Mouse (Mus musculus) adrenal gland (tissue): ENCODE measurements around the gene Gda.

Experiments used
- intact Hi-C: fragments of 180-260 bp; cut with DNase I; formaldehyde crosslinking; loops from one replicate; pipeline ENCODE4 v1.15.1; 2025
- long read RNA-seq, 2 experiments: library from polyadenylated mRNA; unstranded; transcript quantifications; one replicate each; pipeline ENCODE4 v2.0.0; 2020; ENCODE audit warnings: borderline replicate concordance in 1 of 2; ENCODE audit not compliant: insufficient replicate concordance in 1 of 2

The Gda gene
- long read RNA-seq, experiment 1, result 0 reads
- long read RNA-seq, experiment 2, partial matches to known transcripts, result 0 of 3 reads
- long read RNA-seq, experiment 2, other reads (novel, unspliced or antisense), result 3 of 3 reads

DNA sequence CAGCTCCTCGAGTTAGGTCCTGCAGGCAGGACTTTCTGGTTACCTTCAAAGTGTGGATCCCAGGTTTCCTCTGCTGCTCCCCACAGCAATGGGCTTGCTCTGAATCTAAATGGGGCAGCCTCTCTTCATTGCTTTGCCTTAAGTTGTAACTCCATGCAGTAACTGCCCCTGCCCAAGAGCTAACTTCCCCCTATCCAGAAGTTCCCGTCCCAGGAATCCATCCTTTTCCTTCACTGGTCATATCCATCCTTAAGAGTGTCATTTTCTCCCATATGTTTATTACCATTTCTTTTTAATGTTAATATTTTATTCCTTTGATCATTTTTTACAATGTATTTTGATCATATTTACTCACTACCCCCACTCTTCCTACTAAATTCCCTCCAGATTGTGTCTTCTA, at the start of gene Gda:
Gda (minus strand) TSS at position 101 of the 400 bp plus-strand sequence.
- intact Hi-C loops, result loop anchor here (5.0 kb wide), 1 partner anchor 101 kb away; no protein-coding TSS in a partner anchor

- intact Hi-C loops, result no loop called here
These were observed 47.0 kb upstream of the Gda start for GRCm38 (mm10) chr19:21520280-21520679.

DNA sequence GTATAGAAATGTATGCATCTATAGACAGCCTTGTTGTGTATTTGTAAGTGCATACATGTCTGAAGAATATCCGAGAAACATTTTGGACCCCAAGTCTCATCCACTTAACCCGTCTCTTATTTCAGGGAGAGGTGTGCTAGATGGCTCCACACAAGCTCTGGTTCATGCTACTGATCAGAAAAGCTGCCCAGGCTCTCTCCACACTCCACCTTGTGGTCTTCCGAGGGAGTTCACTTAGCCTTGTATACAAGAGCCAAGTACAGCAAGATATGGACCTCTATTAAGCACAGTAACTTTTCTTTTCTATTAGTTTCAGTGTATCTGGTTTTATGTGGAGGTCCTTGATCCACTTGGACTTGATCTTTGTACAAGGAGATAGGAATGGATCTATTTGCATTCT, 36.9 kb upstream of the Gda start:
- intact Hi-C loops, result loop anchor here (2.0 kb wide), 1 partner anchor 137 kb away; no protein-coding TSS in a partner anchor

GRCm38 (mm10) chr19:21507561-21508232, 34.5 kb upstream of the Gda start:
- intact Hi-C loops, result no loop called here

DNA sequence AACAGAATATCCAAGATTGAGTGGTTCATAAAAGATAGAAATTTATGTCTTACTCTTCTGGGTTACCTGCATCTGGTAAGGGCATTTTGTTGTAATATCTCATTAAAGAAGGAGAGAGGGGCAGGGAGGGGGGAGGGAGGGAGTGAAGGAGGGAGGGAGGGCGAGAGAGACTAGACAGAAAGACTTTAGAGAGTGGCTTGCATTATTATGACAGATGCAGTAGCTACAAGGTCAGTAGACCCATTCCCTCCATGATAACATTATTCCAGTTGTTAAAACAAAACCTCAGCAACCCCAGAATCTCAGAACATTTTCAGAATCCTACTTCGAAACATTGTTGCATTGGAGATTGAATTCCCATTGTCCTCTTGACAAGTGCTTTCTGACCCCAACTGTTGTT, 33.9 kb upstream of the Gda start:
- intact Hi-C loops, result no loop called here

- intact Hi-C loops, result no loop called here
These were observed 31.5 kb upstream of the Gda start for GRCm38 (mm10) chr19:21504716-21505115.

GRCm38 (mm10) chr19:21499394-21499983, 26.2 kb upstream of the Gda start:
- intact Hi-C loops, result no loop called here

- intact Hi-C loops, result no loop called here
These were observed 22.6 kb upstream of the Gda start for GRCm38 (mm10) chr19:21495817-21496216.

DNA sequence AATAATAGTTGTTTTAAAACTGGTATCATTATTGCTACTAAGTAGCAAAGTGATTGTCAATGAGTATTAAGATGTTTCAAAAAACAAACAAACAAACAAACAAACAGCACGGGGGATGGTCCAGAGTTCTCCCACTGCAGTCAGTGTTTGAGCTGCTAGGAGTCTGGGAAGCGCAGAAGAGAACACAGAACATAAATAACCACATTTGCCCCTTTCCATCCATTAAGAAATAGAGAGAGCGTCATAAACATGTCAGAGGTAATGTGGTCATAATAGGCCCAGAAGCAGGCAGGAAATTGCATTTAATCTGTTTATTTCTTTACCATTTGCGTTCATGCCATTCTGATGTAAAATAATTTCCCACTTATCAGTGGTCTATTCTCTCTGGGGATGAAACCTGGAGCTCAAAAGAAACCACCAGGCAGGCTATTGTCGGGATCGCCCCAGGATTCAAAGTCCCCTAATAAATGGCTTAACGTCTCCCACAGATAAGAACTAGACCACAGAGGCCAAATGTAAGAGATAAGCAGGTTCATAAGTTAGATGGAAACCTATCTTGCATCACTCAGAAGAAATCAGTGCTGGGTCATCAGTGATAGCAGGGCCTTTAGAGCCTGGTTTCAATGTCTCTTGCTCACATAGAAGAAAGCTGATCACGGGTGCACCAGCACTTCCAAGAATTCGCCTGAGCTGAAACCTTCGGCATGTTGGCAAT, 20.7 kb upstream of the Gda start:
- intact Hi-C loops, result no loop called here

DNA sequence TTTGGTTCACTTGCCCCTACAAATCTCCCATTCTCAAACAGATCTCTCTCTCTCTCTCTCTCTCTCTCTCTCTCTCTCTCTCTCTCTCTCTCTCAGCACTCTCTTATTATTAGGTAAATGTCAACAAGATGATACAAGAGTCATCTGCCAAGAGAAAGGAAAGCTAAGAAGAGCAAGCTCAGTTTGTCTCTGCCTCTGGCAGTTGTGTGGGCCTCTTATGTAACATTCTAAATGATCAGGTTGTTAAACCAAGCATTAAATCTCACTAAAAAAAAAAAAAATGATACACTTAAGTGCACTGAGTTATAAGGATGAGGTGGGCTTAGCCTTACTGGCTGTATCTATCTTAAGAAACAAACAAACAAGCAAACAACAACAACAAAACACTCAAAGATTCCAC, 18.1 kb upstream of the Gda start:
- intact Hi-C loops, result no loop called here

GRCm38 (mm10) chr19:21487124-21487944, 14.1 kb upstream of the Gda start:
- intact Hi-C loops, result no loop called here

- intact Hi-C loops, result no loop called here
These were observed 8.9 kb upstream of the Gda start for GRCm38 (mm10) chr19:21482096-21482495.

DNA sequence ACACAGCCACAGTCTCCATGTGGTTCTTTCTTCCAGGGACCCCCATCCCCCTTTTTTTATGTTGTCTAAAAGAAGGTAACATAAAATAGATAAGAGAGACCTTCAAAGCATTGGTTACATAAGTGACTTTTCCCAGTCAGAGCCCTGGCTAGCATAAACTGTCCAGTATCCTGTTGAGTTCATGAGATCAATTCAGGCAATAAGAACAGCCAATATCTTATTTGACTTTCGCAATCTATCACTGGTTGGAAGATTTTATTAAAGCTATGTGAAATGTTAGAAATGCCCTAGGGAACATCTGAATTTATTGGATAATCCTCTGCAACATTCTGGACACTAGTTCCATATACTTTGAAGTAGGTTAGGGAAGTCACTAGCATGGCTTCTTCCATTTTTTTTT, 7.8 kb upstream of the Gda start:
- intact Hi-C loops, result no loop called here

DNA sequence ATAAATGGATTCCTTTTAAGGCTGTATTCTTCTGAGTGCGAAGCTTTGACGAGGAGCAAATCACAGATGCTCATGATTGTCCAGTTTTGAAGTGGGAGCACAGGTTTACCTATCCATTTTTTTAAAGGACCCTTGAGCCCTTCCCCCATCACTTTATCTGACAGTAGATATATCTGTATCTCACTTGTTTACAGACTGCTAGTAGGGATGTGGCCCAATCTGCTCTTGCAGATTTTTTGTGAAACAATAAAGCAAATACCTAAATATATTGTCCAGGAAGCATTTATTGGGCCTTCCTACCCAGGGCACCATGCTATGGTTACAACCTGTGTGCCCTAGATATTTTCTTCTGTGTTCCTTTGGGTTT, 6.8 kb upstream of the Gda start:
- intact Hi-C loops, result no loop called here

DNA sequence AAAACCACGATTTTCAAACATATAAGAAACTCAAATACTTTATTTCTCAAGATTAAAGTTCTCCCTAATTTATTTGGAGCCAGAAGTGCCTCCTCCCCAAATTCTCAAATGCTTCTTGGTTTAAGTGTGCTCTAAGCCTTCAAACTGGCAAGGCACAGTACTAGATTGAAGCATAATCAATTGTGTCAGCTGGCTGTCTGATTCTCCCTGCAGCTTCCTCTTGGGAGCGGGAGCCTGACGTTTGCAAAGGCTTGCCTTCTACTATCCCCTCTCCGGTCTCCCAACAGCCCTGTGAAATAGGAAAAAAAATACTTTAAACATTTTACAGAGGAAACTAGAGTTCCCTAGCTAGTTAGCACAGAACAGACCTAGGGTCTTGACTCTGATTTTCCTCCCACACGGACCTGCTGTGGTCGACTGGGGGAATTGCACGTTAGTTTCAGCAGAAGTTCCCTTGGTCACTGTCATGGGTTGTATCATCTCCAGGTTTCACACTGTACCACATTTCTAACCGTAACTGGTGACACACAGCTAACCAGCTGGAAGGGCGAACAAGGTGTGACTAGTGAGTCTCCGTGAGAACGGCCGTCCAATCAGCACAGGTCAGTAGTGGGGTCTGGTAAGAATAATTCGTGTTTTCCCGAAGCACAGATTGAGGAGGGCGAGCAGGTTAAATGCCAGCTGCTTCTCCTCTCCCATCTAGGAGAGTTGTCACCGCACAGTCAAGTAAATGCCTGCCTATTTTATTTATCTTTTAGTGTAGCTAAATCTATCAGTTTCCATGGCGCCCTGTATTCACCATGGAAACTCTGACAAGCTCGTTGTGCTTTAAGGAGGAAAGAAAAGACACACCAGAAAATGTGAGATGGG, 6.2 kb upstream of the Gda start:
- intact Hi-C loops, result no loop called here

- intact Hi-C loops, result no loop called here
These were observed 5.3 kb upstream of the Gda start for GRCm38 (mm10) chr19:21478538-21478937.

DNA sequence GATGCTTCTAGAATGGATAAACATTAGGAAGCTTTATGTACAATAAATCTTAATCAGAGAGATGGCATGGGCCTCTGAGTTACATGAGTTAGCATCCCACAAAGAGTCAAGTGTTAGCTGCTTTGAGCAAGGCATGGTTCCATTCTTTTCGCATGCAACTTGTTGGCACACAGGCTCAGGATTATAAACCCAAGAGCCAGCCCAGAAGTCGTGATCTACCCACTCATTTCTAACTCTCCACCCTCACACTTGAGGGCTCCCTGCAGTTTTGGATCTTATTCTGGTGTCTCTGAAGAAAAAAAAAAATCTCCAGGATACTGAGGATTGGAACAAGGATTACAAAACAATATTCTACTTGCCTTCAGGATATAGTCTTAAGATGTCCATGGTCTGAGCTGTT, 4.5 kb upstream of the Gda start:
- intact Hi-C loops, result no loop called here

DNA sequence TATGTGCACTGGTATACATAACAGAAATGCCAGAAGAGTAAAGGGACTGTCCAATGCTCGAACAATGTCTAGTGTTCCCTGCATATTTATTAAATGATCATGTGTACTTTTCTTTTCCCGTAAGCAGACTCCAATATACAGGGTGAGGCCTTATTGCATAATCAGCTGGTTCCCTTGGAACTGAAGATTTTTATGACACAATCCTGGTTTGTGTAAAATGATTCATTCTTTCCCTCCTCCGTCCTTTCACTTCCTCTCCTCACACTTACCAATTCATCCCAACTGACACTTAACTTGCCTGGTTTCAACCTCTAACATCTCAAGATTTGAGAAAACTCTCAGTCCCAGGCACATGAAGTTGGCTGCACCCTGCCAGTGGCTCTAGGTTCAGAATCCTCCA, 3.5 kb upstream of the Gda start:
- intact Hi-C loops, result no loop called here

- intact Hi-C loops, result loop anchor here (5.0 kb wide), 1 partner anchor 100 kb away; no protein-coding TSS in a partner anchor
These were observed 994 bp downstream of the Gda start for GRCm38 (mm10) chr19:21472121-21472780.
